Mouse (Mus musculus): ENCODE data around the gene Rhog. TPM values are rescaled to one million over a fixed set of nuclear protein-coding genes. Genes with fewer than 3 reads are reported as not detected.

The Rhog gene
- polyA plus RNA-seq, 1 experiment from 2014 or later, result 62.0 TPM

- peak overlapping the region; percentile 85 for H3K4me2 ChIP-seq (ENCODE audit: low read depth, low read length)
- no peaks in the 10 kb centered on the region for H3K36me3 ChIP-seq (ENCODE audit: control insufficient read depth, insufficient read depth, low read length)
- peak overlapping the region; percentile 94 for H3K9ac ChIP-seq (ENCODE audit: low read length)
- 11% methylated on average over 16 of the region's 16 CpGs for WGBS
- no peak for ATAC-seq (ENCODE audit: insufficient read depth, low FRiP score)
- H3K4me1 ChIP-seq (ENCODE audit: control insufficient read depth, insufficient read depth, low read length), result peaks cover 50% of the 10 kb centered on the region
- no peaks in the 10 kb centered on the region for H3K9me3 ChIP-seq (replicated peaks; ENCODE audit: control insufficient read depth, low read length)
- H3K4me3 ChIP-seq (replicated peaks; ENCODE audit: low read length), result peak overlapping the region; percentile 87
- H3K27me3 ChIP-seq (ENCODE audit: control insufficient read depth, insufficient read depth, low read length), result no peaks in the 10 kb centered on the region
- H3K27ac ChIP-seq (ENCODE audit: low read length), result peak overlapping the region; percentile 99
Observed at GRCm38 (mm10) chr7:102248691-102249404, 7.0 kb downstream of the Rhog start.

- Histone ChIP-seq H3K9ac (ENCODE audit: low read length) (no peak overlapping the region), H3K27me3 (ENCODE audit: control insufficient read depth, insufficient read depth, low read length) (no peaks in the 10 kb centered on the region), H3K4me3 (replicated peaks; ENCODE audit: low read length) (peak overlapping the region; percentile 87; the same call in 1 of the 2 replicates), H3K4me2 (ENCODE audit: low read depth, low read length) (peak overlapping the region; percentile 85; the same call in 1 of the 2 replicates), H3K9me3 (replicated peaks; ENCODE audit: control insufficient read depth, low read length) (no peaks in the 10 kb centered on the region), H3K4me1 (ENCODE audit: control insufficient read depth, insufficient read depth, low read length) (peaks cover 50% of the 10 kb centered on the region), H3K36me3 (ENCODE audit: control insufficient read depth, insufficient read depth, low read length) (no peaks in the 10 kb centered on the region), H3K27ac (ENCODE audit: low read length) (peak overlapping the region; percentile 11; the same call in 1 of the 2 replicates)
- whole genome bisulfite sequencing, result 54% methylated on average over 12 of the region's 12 CpGs
- no peak for ATAC-seq (ENCODE audit: insufficient read depth, low FRiP score)
Observed at GRCm38 (mm10) chr7:102246956-102247797, 8.7 kb downstream of the Rhog start.

GRCm38 (mm10) chr7:102246265-102246664 lies 9.6 kb downstream of the Rhog start:
- Histone ChIP-seq H3K4me2 (ENCODE audit: low read depth, low read length) (peak overlapping the region; percentile 85; the same call in 1 of the 2 replicates), H3K27me3 (ENCODE audit: control insufficient read depth, insufficient read depth, low read length) (no peaks in the 10 kb centered on the region), H3K9ac (ENCODE audit: low read length) (peak overlapping the region; percentile 61), H3K36me3 (ENCODE audit: control insufficient read depth, insufficient read depth, low read length) (0 out of 2 replicates have a peak, but pooled peaks cover under 1% of the 10 kb centered on the region), H3K9me3 (replicated peaks; ENCODE audit: control insufficient read depth, low read length) (no peaks in the 10 kb centered on the region), H3K4me1 (ENCODE audit: control insufficient read depth, insufficient read depth, low read length) (peaks cover 50% of the 10 kb centered on the region), H3K27ac (ENCODE audit: low read length) (peak overlapping the region; percentile 69), H3K4me3 (replicated peaks; ENCODE audit: low read length) (no peak overlapping the region)
- WGBS, result 49% methylated on average over 6 of the region's 6 CpGs
- ATAC-seq (ENCODE audit: insufficient read depth, low FRiP score), result no peak

- no peaks in the 10 kb centered on the region for H3K9me3 ChIP-seq (replicated peaks; ENCODE audit: control insufficient read depth, low read length)
- ATAC-seq (ENCODE audit: insufficient read depth, low FRiP score), result no peak
- peak overlapping the region; percentile 85; the same call in 1 of the 2 replicates for H3K4me2 ChIP-seq (ENCODE audit: low read depth, low read length)
- peaks cover 50% of the 10 kb centered on the region for H3K4me1 ChIP-seq (ENCODE audit: control insufficient read depth, insufficient read depth, low read length)
- peak overlapping the region; percentile 61 for H3K9ac ChIP-seq (ENCODE audit: low read length)
- 15% methylated on average over 1 of the region's 1 CpGs for WGBS
- H3K36me3 ChIP-seq (ENCODE audit: control insufficient read depth, insufficient read depth, low read length), result peaks cover 6% of the 10 kb centered on the region; the same call in 1 of the 2 replicates
- no peak overlapping the region for H3K4me3 ChIP-seq (replicated peaks; ENCODE audit: low read length)
- H3K27ac ChIP-seq (ENCODE audit: low read length), result peak overlapping the region; percentile 69
- no peaks in the 10 kb centered on the region for H3K27me3 ChIP-seq (ENCODE audit: control insufficient read depth, insufficient read depth, low read length)
Observed at GRCm38 (mm10) chr7:102245775-102246174, 10.1 kb downstream of the Rhog start.

- Histone ChIP-seq H3K9me3 (replicated peaks; ENCODE audit: control insufficient read depth, low read length) (no peaks in the 10 kb centered on the region), H3K4me2 (ENCODE audit: low read depth, low read length) (0 out of 2 replicates have a peak overlapping the region, but pooled peaks have one; percentile 6), H3K27ac (ENCODE audit: low read length) (peak overlapping the region; percentile 69), H3K4me3 (replicated peaks; ENCODE audit: low read length) (no peak overlapping the region), H3K9ac (ENCODE audit: low read length) (0 out of 2 replicates have a peak overlapping the region, but pooled peaks have one; percentile 20), H3K27me3 (ENCODE audit: control insufficient read depth, insufficient read depth, low read length) (no peaks in the 10 kb centered on the region), H3K36me3 (ENCODE audit: control insufficient read depth, insufficient read depth, low read length) (peaks cover 11% of the 10 kb centered on the region; the same call in 1 of the 2 replicates), H3K4me1 (ENCODE audit: control insufficient read depth, insufficient read depth, low read length) (peaks cover 50% of the 10 kb centered on the region)
- WGBS, result 77% methylated on average over 3 of the region's 3 CpGs
- no peak for ATAC-seq (ENCODE audit: insufficient read depth, low FRiP score)
Observed at GRCm38 (mm10) chr7:102244782-102245535, 10.9 kb downstream of the Rhog start.

- 0 out of 2 replicates have a peak overlapping the region, but pooled peaks have one; percentile 5 for H3K9ac ChIP-seq (ENCODE audit: low read length)
- WGBS, result 63% methylated on average over 2 of the region's 2 CpGs
- no peaks in the 10 kb centered on the region for H3K27me3 ChIP-seq (ENCODE audit: control insufficient read depth, insufficient read depth, low read length)
- H3K9me3 ChIP-seq (replicated peaks; ENCODE audit: control insufficient read depth, low read length), result no peaks in the 10 kb centered on the region
- peaks cover 48% of the 10 kb centered on the region for H3K4me1 ChIP-seq (ENCODE audit: control insufficient read depth, insufficient read depth, low read length)
- no peak for ATAC-seq (ENCODE audit: insufficient read depth, low FRiP score)
- peak overlapping the region; percentile 69 for H3K27ac ChIP-seq (ENCODE audit: low read length)
- H3K4me2 ChIP-seq (ENCODE audit: low read depth, low read length), result 0 out of 2 replicates have a peak overlapping the region, but pooled peaks have one; percentile 7
- H3K4me3 ChIP-seq (replicated peaks; ENCODE audit: low read length), result no peak overlapping the region
- peaks cover 19% of the 10 kb centered on the region for H3K36me3 ChIP-seq (ENCODE audit: control insufficient read depth, insufficient read depth, low read length)
Observed at GRCm38 (mm10) chr7:102243870-102244269, 12.0 kb downstream of the Rhog start.

- H3K27me3 ChIP-seq (ENCODE audit: control insufficient read depth, insufficient read depth, low read length), result no peaks in the 10 kb centered on the region
- peaks cover 40% of the 10 kb centered on the region for H3K4me1 ChIP-seq (ENCODE audit: control insufficient read depth, insufficient read depth, low read length)
- ATAC-seq (ENCODE audit: insufficient read depth, low FRiP score), result no peak
- no peaks in the 10 kb centered on the region for H3K9me3 ChIP-seq (replicated peaks; ENCODE audit: control insufficient read depth, low read length)
- H3K36me3 ChIP-seq (ENCODE audit: control insufficient read depth, insufficient read depth, low read length), result peaks cover 25% of the 10 kb centered on the region
- H3K9ac ChIP-seq (ENCODE audit: low read length), result no peak overlapping the region
- no peak overlapping the region for H3K4me3 ChIP-seq (replicated peaks; ENCODE audit: low read length)
- no peak overlapping the region for H3K27ac ChIP-seq (ENCODE audit: low read length)
- H3K4me2 ChIP-seq (ENCODE audit: low read depth, low read length), result no peak overlapping the region
- WGBS, result 65% methylated on average over 3 of the region's 3 CpGs
Observed at GRCm38 (mm10) chr7:102242917-102243316, 12.9 kb downstream of the Rhog start.

- H3K27me3 ChIP-seq (ENCODE audit: control insufficient read depth, insufficient read depth, low read length), result no peaks in the 10 kb centered on the region
- no peak overlapping the region for H3K27ac ChIP-seq (ENCODE audit: low read length)
- ATAC-seq (ENCODE audit: insufficient read depth, low FRiP score), result no peak
- H3K9ac ChIP-seq (ENCODE audit: low read length), result no peak overlapping the region
- peaks cover 25% of the 10 kb centered on the region for H3K36me3 ChIP-seq (ENCODE audit: control insufficient read depth, insufficient read depth, low read length)
- no peak overlapping the region for H3K4me2 ChIP-seq (ENCODE audit: low read depth, low read length)
- no peak overlapping the region for H3K4me3 ChIP-seq (replicated peaks; ENCODE audit: low read length)
- 82% methylated on average over 5 of the region's 5 CpGs for WGBS
- peaks cover 34% of the 10 kb centered on the region for H3K4me1 ChIP-seq (ENCODE audit: control insufficient read depth, insufficient read depth, low read length)
- no peaks in the 10 kb centered on the region for H3K9me3 ChIP-seq (replicated peaks; ENCODE audit: control insufficient read depth, low read length)
Observed at GRCm38 (mm10) chr7:102242371-102242770, 13.5 kb downstream of the Rhog start.

Data from stomach, embryonic 16.5 days (tissue).